Comparison of ENCODE assay signal across 14 mouse cellular contexts in the genomic region with DNA sequence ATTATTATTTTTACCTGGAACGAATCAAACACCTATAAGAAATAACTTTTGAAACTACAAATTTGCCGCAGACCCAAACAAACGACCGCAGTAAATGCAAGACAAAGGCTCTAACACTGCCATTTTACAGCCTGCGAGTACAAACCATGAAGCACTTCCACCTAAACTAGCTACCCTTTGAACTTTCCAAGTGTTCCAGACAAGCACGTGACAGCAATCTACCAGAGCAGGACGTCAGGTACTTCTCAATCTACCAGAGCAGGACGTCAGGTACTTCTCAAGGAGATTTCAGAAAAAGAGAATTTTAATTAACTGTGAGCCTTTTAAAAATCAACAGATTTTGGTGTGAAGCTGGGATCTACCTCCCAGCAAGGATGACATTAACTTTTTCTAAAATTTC.
"Had no signal": no experiment of that assay in that cellular context is flagged by ENCODE, and none has a peak within 500 bp of the region (broad histone marks: within the 10 kb centered on the region; RNA-seq: fewer than 3 reads in every experiment).

No protein-coding gene starts in this region.

- H3K9ac ChIP-seq: hindbrain, embryonic 13.5 days; limb, embryonic 15.5 days; liver, embryonic 14.5 days; midbrain, embryonic 13.5 days; neural tube, embryonic 15.5 days; stomach, embryonic 15.5 days had no signal

- H3K9me3 ChIP-seq: hindbrain, embryonic 13.5 days; limb, embryonic 15.5 days; midbrain, embryonic 13.5 days; neural tube, embryonic 15.5 days; stomach, embryonic 15.5 days had no signal

- H3K27ac ChIP-seq: hindbrain, embryonic 13.5 days; hindbrain, postnatal 0 days; limb, embryonic 15.5 days; liver, embryonic 14.5 days; midbrain, embryonic 13.5 days; neural tube, embryonic 15.5 days; stomach, embryonic 15.5 days had no signal

- H3K4me3 ChIP-seq: hindbrain, embryonic 13.5 days; limb, embryonic 15.5 days; midbrain, embryonic 13.5 days; myocyte; neural tube, embryonic 15.5 days; stomach, embryonic 15.5 days had no signal

- ATAC-seq: hindbrain, postnatal 0 days; midbrain, embryonic 13.5 days had no signal

- DNase-seq: layer of hippocampus, adult 9-11 months; layer of hippocampus, postnatal 36 days; lung, adult 18-20 months; right cerebral cortex, adult 18-20 months; spleen, adult 18-20 months; thymus, postnatal 36 days had no signal

- H3K4me1 ChIP-seq: limb, embryonic 15.5 days had no signal

- H3K36me3 ChIP-seq: midbrain, embryonic 13.5 days; stomach, embryonic 15.5 days had no signal

- H3K4me2 ChIP-seq: hindbrain, embryonic 13.5 days; limb, embryonic 15.5 days; midbrain, embryonic 13.5 days; neural tube, embryonic 15.5 days; stomach, embryonic 15.5 days had no signal

- H3K27me3 ChIP-seq: hindbrain, embryonic 13.5 days; limb, embryonic 15.5 days; midbrain, embryonic 13.5 days; neural tube, embryonic 15.5 days; stomach, embryonic 15.5 days had no signal
